Mouse (Mus musculus) erythroblast, embryonic 14.5 days (primary cell): ENCODE measurements around the gene Usmg5. TPM values are rescaled to one million over a fixed set of nuclear protein-coding genes. Genes with fewer than 3 reads are reported as not detected.

Source experiments
- H3K27me3 ChIP-seq: 2 replicates; pipeline ENCODE4 v1.6.1; 2012; ENCODE audit warnings: inconsistent platforms; ENCODE audit not compliant: control insufficient read depth
- H3K36me3 ChIP-seq: 2 replicates; pipeline ENCODE4 v1.6.1; 2012; ENCODE audit warnings: mild to moderate bottlenecking, inconsistent platforms; ENCODE audit not compliant: control insufficient read depth
- H3K4me1 ChIP-seq: 2 replicates; pipeline ENCODE4 v1.6.1; 2012; ENCODE audit warnings: inconsistent platforms; ENCODE audit not compliant: control insufficient read depth
- H3K4me3 ChIP-seq: replicated peaks from 2 replicates; pipeline ENCODE3; 2012; ENCODE audit warnings: moderate library complexity, mild to moderate bottlenecking, inconsistent platforms
- H3K9me3 ChIP-seq: 2 replicates; pipeline ENCODE4 v1.6.1; 2012; ENCODE audit warnings: low read length, inconsistent platforms, mixed read lengths; ENCODE audit not compliant: control insufficient read depth
- GATA1 ChIP-seq: IDR thresholded peaks from 2 replicates; pipeline ENCODE4 v1.6.1; 2012; ENCODE audit warnings: low read length, inconsistent platforms, mixed read lengths
- TAL1 ChIP-seq: IDR thresholded peaks from 3 replicates; pipeline ENCODE4 v1.6.1; 2012; ENCODE audit warnings: low read length, inconsistent platforms, mixed read lengths
- polyA plus RNA-seq: library from polyadenylated mRNA; stranded (reverse); fragments of >175 nt; gene quantifications from 2 replicates; pipeline ENCODE4 v1.2.3, GENCODE M21; 2012

Usmg5 gene
- polyA plus RNA-seq, 1 experiment = 2.6 TPM

GRCm38 (mm10) chr19:47046343-47046742 is 44.1 kb downstream of the Usmg5 start:
- no peaks in the 10 kb centered on the region for H3K27me3 ChIP-seq
- no peak for TF ChIP-seq TAL1
- TF ChIP-seq GATA1 = no peak
- no peaks in the 10 kb centered on the region for H3K9me3 ChIP-seq
- H3K4me1 ChIP-seq = peaks cover 27% of the 10 kb centered on the region
- H3K4me3 ChIP-seq = no peak overlapping the region
- H3K36me3 ChIP-seq = peaks cover 39% of the 10 kb centered on the region

GRCm38 (mm10) chr19:47043608-47044007 is 46.8 kb downstream of the Usmg5 start:
- H3K27me3 ChIP-seq = no peaks in the 10 kb centered on the region
- no peak overlapping the region for H3K4me3 ChIP-seq
- H3K9me3 ChIP-seq = no peaks in the 10 kb centered on the region
- H3K4me1 ChIP-seq = peaks cover 1% of the 10 kb centered on the region; the same call in 1 of the 2 replicates
- H3K36me3 ChIP-seq = peaks cover 60% of the 10 kb centered on the region
- TF ChIP-seq TAL1 = no peak
- TF ChIP-seq GATA1 = no peak

DNA sequence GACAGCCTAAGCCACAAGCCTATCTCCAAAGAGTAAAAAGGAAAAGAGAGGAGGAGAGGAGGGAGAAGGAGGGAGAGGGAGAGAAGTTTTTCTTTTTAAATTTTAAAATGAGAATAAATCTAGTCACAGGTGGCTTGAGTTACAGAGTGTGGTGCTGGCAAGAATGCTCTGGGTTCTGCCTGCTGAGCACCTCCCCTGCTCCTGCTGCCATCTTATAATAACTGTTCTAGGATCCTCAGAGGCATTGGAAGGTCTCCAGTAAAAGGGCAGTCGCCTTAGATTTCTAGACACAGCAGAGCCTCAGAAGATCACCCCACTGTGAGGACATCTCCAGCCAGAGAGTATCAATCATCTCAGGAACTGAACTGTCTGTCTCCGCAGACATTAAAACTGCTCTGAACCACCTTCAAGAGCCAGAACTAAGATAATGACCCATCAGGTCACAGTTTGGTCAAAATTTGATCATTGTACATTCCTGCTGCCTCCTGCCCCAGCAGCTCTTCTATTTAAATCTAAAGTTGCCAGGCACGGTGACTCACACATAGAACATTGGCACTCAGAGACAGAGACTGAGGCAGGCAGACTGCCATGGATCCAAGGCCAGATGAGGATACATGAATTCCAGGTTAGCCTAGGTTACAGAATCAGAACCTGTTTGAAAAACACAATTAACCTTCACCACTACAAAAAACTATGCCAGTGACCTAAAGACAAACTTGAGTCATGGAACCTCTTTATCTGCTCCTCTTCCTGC is 49.5 kb downstream of the Usmg5 start:
- H3K9me3 ChIP-seq = no peaks in the 10 kb centered on the region
- no peaks in the 10 kb centered on the region for H3K4me1 ChIP-seq
- TF ChIP-seq TAL1 = no peak
- no peak for TF ChIP-seq GATA1
- H3K27me3 ChIP-seq = no peaks in the 10 kb centered on the region
- no peak overlapping the region for H3K4me3 ChIP-seq
- H3K36me3 ChIP-seq = peaks cover 57% of the 10 kb centered on the region

GRCm38 (mm10) chr19:47036596-47036995 is 53.9 kb downstream of the Usmg5 start:
- TF ChIP-seq GATA1 = no peak
- no peak for TF ChIP-seq TAL1
- Histone ChIP-seq H3K36me3 (peaks cover 68% of the 10 kb centered on the region), H3K27me3 (no peaks in the 10 kb centered on the region), H3K4me3 (no peak overlapping the region), H3K4me1 (no peaks in the 10 kb centered on the region), H3K9me3 (no peaks in the 10 kb centered on the region)

- Histone ChIP-seq H3K9me3 (no peaks in the 10 kb centered on the region), H3K4me3 (no peak overlapping the region), H3K4me1 (no peaks in the 10 kb centered on the region), H3K36me3 (peaks cover 54% of the 10 kb centered on the region), H3K27me3 (no peaks in the 10 kb centered on the region)
- TF ChIP-seq GATA1 (no peak), TAL1 (no peak)
These were observed 55.5 kb downstream of the Usmg5 start for GRCm38 (mm10) chr19:47034916-47035315.

Other genes with a start within 250 kb of the Usmg5 start
- not detected in 2 replicates for gene Ina, start 75.9 kb downstream of the Usmg5 start, polyA plus RNA-seq
- gene Nt5c2, start 75.5 kb downstream of the Usmg5 start, polyA plus RNA-seq = 0.55 and 0.66 TPM in 2 replicates
- gene Pcgf6, start 39.7 kb downstream of the Usmg5 start, polyA plus RNA-seq = 0.46 and 0.48 TPM in 2 replicates
- gene Taf5, start 22.9 kb downstream of the Usmg5 start, polyA plus RNA-seq = 0.86 TPM in 2 replicates
- 0.48 and 0.58 TPM in 2 replicates for gene Pdcd11, start 121 bp upstream of the Usmg5 start, polyA plus RNA-seq
- 0.02 TPM in 1 of 2 replicates, not detected in the other for gene Calhm2, start 47.6 kb upstream of the Usmg5 start, polyA plus RNA-seq
- gene Calhm1, start 53.6 kb upstream of the Usmg5 start, polyA plus RNA-seq = not detected in 2 replicates
- not detected in 2 replicates for gene Calhm3, start 67.1 kb upstream of the Usmg5 start, polyA plus RNA-seq
- gene Neurl1a, start 88.2 kb upstream of the Usmg5 start, polyA plus RNA-seq = 0.01 TPM in 1 of 2 replicates, not detected in the other